Mouse (Mus musculus): ENCODE measurements at regions not wholly inside any gene's neighbourhood (a gene's known extent, or its start where the extent isn't known, plus 50 kb on each side); places are given as distances from the start of the nearest gene placed in this dataset.

DNA sequence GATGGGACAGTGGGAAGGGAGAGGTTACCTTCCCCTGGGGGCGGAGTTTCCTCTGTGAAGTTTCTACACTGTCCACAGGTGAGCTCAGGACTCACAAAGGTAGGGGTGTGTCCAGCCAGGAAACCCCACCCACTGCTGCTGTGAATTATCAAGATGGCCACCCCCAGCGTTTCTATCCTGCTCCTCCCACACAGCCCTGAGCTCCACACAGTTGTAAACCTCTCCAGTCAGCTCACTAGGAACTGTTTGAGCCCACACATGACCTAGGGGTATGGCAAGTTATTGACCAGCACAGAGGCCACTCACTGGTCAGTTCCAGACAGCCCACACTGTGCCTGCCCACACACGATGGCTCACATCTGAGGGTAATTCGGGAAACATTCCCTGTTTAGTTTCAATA is 69.5 kb upstream of the Otos start:
- H3K4me3 ChIP-seq (ENCODE audit: low read length): no peak overlapping the region
- ATAC-seq: peak; percentile 83
- 63% methylated on average over 4 of the region's 4 CpGs for WGBS
- no peak overlapping the region for H3K27ac ChIP-seq (ENCODE audit: low read length)
- no peak overlapping the region for H3K4me2 ChIP-seq (ENCODE audit: low read depth, low read length)
- no peaks in the 10 kb centered on the region for H3K9me3 ChIP-seq (ENCODE audit: control insufficient read depth, low read length)
- no peak overlapping the region for H3K9ac ChIP-seq (ENCODE audit: low read depth, low read length)
- no peaks in the 10 kb centered on the region for H3K4me1 ChIP-seq (ENCODE audit: control insufficient read depth, insufficient read depth, low read length)
- no peaks in the 10 kb centered on the region for H3K27me3 ChIP-seq (replicated peaks; ENCODE audit: control insufficient read depth, insufficient read depth, low read length)
- no peaks in the 10 kb centered on the region for H3K36me3 ChIP-seq (ENCODE audit: control insufficient read depth, insufficient read depth, low read length)

DNA sequence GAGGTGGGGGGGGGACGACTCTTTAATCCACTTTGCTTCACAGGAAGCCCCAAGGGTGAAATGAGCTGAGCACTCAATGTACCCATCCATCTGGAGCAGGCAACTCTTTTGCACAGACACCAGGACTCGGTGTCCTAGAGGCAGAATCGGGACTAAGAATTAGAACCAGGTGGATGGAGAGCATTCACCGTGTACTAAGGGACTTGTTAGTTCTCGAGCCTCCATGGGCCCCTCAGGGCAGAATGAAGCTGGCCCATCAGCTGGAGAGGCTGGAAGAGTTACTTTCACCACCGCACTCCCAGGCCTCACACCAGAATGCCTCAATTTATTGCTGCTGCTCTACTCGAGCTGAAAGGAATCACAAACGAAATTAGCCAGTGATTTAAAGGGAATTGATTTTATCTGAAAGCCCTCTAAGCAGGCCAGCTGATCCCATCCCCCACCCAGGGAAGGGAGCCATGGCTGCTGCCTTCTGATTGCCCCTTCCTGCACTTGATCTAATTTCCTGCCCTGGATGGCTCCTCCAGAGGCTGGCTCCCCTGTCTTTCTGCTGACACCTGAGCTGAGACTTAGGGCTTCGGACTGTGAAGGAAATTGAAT is 66.2 kb upstream of the Otos start:
- 49% methylated on average over 9 of the region's 9 CpGs for WGBS
- H3K27me3 ChIP-seq (replicated peaks; ENCODE audit: control insufficient read depth, insufficient read depth, low read length): no peaks in the 10 kb centered on the region
- no peaks in the 10 kb centered on the region for H3K4me1 ChIP-seq (ENCODE audit: control insufficient read depth, insufficient read depth, low read length)
- H3K4me3 ChIP-seq (ENCODE audit: low read length): no peak overlapping the region
- H3K4me2 ChIP-seq (ENCODE audit: low read depth, low read length): no peak overlapping the region
- no peak for ATAC-seq
- no peaks in the 10 kb centered on the region for H3K9me3 ChIP-seq (ENCODE audit: control insufficient read depth, low read length)
- H3K9ac ChIP-seq (ENCODE audit: low read depth, low read length): no peak overlapping the region
- H3K27ac ChIP-seq (ENCODE audit: low read length): no peak overlapping the region
- no peaks in the 10 kb centered on the region for H3K36me3 ChIP-seq (ENCODE audit: control insufficient read depth, insufficient read depth, low read length)

DNA sequence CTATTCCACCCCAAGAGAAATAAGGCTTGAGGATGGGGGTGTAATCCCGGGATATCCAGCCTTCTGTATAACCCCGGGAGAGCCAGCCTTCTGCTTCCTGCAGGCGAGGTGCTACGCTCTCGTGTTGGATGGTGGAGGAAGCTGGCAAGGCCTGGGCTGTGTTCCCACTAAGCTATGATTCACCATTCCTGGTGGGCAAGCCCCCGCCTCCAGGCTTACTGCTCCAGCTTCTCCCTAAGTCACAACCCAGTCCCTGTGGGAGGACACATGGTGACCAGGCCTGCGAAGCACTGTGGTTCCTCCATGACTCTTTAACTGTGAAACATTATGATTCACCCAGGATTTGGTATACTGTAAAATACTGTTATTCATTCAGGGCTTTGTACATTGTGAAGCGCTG is 63.7 kb upstream of the Otos start:
- WGBS: 86% methylated on average over 8 of the region's 8 CpGs
- H3K27me3 ChIP-seq (replicated peaks; ENCODE audit: control insufficient read depth, insufficient read depth, low read length): no peaks in the 10 kb centered on the region
- ATAC-seq: no peak

DNA sequence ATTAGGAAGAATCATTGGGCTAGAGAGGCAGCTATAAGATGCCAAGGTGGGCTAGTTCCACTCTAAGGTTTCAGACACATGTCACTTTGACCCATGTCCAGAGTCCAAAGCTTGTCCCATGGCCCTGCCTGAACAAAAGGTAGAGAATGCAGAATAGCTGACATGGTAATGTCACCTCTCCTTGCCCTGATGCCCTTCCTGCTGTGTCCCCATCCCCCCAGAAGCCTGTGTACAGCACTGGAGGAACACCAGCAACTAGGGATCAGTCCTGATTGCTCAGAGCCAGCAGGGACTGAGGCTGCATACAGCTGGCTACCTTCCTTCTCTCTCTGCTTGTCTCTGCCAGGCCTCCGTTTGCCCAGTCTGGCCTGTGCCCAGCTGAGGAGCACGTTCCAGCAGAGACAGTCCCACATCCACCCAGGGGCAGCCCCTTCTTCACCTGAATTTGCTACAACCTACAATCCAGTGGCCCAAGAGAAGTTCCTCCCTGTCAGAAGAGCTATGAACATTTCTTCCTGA is 61.7 kb upstream of the Otos start:
- no peak for ATAC-seq
- Histone ChIP-seq H3K9me3 (ENCODE audit: control insufficient read depth, low read length) (no peaks in the 10 kb centered on the region), H3K4me3 (ENCODE audit: low read length) (no peak overlapping the region), H3K36me3 (ENCODE audit: control insufficient read depth, insufficient read depth, low read length) (no peaks in the 10 kb centered on the region), H3K27ac (ENCODE audit: low read length) (no peak overlapping the region), H3K27me3 (replicated peaks; ENCODE audit: control insufficient read depth, insufficient read depth, low read length) (no peaks in the 10 kb centered on the region), H3K4me1 (ENCODE audit: control insufficient read depth, insufficient read depth, low read length) (no peaks in the 10 kb centered on the region), H3K4me2 (ENCODE audit: low read depth, low read length) (no peak overlapping the region), H3K9ac (ENCODE audit: low read depth, low read length) (no peak overlapping the region)
- WGBS: 74% methylated on average over 2 of the region's 2 CpGs

More for the DNA sequence above, 63.7 kb upstream of the Otos start:
- H3K9ac ChIP-seq (ENCODE audit: low read depth, low read length): no peak overlapping the region
- no peak overlapping the region for H3K4me3 ChIP-seq (ENCODE audit: low read length)
- no peaks in the 10 kb centered on the region for H3K9me3 ChIP-seq (ENCODE audit: control insufficient read depth, low read length)
- H3K27ac ChIP-seq (ENCODE audit: low read length): no peak overlapping the region
- no peaks in the 10 kb centered on the region for H3K36me3 ChIP-seq (ENCODE audit: control insufficient read depth, insufficient read depth, low read length)
- no peaks in the 10 kb centered on the region for H3K4me1 ChIP-seq (ENCODE audit: control insufficient read depth, insufficient read depth, low read length)
- no peak overlapping the region for H3K4me2 ChIP-seq (ENCODE audit: low read depth, low read length)

DNA sequence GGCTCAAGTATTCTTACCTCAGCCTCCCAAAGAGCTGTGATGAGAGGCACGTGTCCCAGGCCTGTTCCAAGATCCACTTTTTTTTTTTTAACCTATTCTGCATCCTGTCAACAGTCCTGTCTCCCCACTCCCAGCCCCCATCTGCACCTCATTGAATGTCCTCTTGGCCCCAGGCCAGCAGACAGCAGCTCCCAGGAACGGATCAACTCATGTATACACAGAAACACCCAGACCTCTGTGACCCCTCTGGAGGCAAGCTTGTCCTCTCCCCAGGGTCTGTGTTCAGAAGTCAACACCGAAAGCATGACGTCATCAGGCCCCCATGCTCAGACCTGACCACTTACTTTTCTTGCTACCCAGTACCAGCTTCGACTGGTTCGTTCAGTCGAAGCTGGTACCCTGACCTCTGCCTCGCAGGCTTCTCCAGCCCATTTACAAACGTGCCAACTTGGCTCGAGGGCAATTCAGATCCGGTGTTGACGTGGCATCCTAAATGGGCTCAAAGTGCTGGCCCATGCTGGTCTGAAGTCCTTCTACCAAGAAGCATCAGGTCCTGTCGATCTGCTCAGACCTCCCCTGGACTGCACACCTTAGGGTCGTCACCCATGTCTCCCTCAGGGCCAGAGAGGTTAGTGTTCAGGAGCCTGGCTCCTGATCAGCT is 60.7 kb upstream of the Otos start:
- Histone ChIP-seq H3K4me3 (ENCODE audit: low read length) (no peak overlapping the region), H3K4me1 (ENCODE audit: control insufficient read depth, insufficient read depth, low read length) (no peaks in the 10 kb centered on the region), H3K27ac (ENCODE audit: low read length) (no peak overlapping the region), H3K9me3 (ENCODE audit: control insufficient read depth, low read length) (no peaks in the 10 kb centered on the region), H3K27me3 (replicated peaks; ENCODE audit: control insufficient read depth, insufficient read depth, low read length) (no peaks in the 10 kb centered on the region), H3K4me2 (ENCODE audit: low read depth, low read length) (no peak overlapping the region), H3K9ac (ENCODE audit: low read depth, low read length) (no peak overlapping the region), H3K36me3 (ENCODE audit: control insufficient read depth, insufficient read depth, low read length) (no peaks in the 10 kb centered on the region)
- 0 out of 2 replicates have a peak, but pooled peaks have one; percentile 26 for ATAC-seq
- WGBS: 63% methylated on average over 14 of the region's 14 CpGs

DNA sequence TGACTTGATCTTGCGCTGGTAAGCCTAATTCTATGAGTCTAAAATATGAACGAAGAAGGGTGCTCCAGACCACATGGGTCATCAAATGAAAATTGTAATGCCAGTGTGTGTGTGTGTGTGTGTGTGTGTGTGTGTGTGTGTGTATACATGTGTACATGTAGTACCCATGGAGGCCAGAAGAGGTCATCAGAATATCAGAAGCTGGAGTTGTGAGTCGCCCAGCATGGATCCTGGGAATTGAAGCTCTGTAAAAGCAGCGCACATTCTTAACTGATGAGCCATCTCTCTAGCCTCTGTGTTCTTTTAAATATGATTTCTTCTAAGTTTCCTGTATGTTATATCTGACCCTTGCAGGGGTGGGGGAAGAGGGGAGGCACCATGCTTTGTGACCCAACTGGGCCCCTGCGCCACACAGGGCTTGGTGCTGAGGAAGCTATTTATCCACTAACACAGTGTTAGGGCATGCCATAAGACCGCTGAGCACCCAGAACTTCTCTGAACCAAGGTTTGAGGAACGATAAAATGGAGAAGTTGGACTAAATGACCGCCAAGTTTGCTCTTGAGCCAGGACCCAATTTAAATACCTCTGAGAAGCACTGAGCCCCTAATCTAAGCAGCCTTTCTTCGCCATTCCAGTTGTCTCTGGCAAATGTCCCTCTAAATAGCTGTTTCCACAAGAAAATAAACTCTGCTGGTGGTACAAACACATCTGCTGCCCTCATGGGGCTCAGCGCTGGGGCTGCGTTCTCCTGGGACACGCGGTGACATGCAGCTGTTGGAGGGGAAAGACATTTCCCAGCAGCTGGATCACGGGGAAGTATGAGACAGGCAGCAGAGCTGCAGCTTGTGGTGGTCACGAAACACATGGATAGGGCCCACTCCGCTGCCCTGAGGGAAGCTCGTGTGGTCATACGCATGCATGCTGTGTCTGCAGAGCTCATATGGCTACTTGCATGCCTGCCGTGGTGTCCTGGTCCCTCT is 59.6 kb upstream of the Otos start:
- H3K4me2 ChIP-seq (ENCODE audit: low read depth, low read length): no peak overlapping the region
- H3K4me3 ChIP-seq (ENCODE audit: low read length): no peak overlapping the region
- no peaks in the 10 kb centered on the region for H3K9me3 ChIP-seq (ENCODE audit: control insufficient read depth, low read length)
- 72% methylated on average over 19 of the region's 19 CpGs for WGBS
- H3K36me3 ChIP-seq (ENCODE audit: control insufficient read depth, insufficient read depth, low read length): no peaks in the 10 kb centered on the region
- ATAC-seq: peak; percentile 38; the same call in 1 of the 2 replicates
- no peaks in the 10 kb centered on the region for H3K4me1 ChIP-seq (ENCODE audit: control insufficient read depth, insufficient read depth, low read length)
- no peaks in the 10 kb centered on the region for H3K27me3 ChIP-seq (replicated peaks; ENCODE audit: control insufficient read depth, insufficient read depth, low read length)
- H3K9ac ChIP-seq (ENCODE audit: low read depth, low read length): no peak overlapping the region
- peak overlapping the region; percentile 39 for H3K27ac ChIP-seq (ENCODE audit: low read length)

DNA sequence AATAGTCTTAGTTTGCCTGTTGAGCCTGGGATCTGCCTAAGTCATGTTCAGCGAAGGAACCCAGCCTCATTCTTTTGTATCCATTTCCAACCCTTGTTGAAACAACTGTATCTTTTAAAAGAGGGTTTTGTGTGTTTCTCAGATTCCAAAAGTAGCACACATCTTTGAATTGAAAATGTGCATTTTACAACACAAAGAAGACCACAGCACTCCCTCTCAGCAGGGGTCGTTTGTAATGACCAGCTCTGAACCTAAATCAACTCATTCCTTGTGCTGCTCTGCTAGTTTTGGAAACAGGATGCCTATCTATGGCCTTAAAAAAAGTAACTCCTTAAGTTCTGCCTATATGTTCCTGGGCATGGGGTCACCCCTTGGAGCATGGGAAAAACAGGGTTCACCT is 58.8 kb upstream of the Otos start:
- Histone ChIP-seq H3K36me3 (ENCODE audit: control insufficient read depth, insufficient read depth, low read length) (no peaks in the 10 kb centered on the region), H3K27me3 (replicated peaks; ENCODE audit: control insufficient read depth, insufficient read depth, low read length) (no peaks in the 10 kb centered on the region), H3K27ac (ENCODE audit: low read length) (no peak overlapping the region), H3K4me1 (ENCODE audit: control insufficient read depth, insufficient read depth, low read length) (no peaks in the 10 kb centered on the region), H3K4me2 (ENCODE audit: low read depth, low read length) (no peak overlapping the region), H3K4me3 (ENCODE audit: low read length) (no peak overlapping the region), H3K9me3 (ENCODE audit: control insufficient read depth, low read length) (no peaks in the 10 kb centered on the region), H3K9ac (ENCODE audit: low read depth, low read length) (no peak overlapping the region)
- WGBS: 74% methylated on average over 2 of the region's 2 CpGs
- ATAC-seq: no peak

DNA sequence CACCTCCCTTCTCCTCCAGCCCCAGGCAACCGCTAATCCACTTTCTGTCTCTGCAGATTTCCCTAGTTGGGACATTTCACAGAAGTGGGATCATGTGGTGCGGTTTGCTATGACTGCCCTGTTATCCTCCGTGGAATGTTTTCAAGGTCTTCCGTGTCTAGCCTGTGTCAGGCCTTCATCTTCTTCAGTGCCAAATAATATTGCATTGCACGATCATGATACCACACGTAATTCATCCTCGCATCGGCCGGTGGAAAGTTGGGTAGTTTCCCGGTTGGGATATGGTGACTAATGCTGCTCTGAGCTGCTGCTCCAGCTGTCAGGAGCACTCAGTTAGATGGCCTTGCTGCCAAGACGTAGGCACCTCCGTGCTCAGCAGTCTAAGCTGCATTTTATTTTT is 55.3 kb upstream of the Otos start:
- Histone ChIP-seq H3K4me3 (ENCODE audit: low read length) (no peak overlapping the region), H3K27me3 (replicated peaks; ENCODE audit: control insufficient read depth, insufficient read depth, low read length) (no peaks in the 10 kb centered on the region), H3K4me2 (ENCODE audit: low read depth, low read length) (no peak overlapping the region), H3K9ac (ENCODE audit: low read depth, low read length) (no peak overlapping the region), H3K4me1 (ENCODE audit: control insufficient read depth, insufficient read depth, low read length) (peaks cover 5% of the 10 kb centered on the region), H3K36me3 (ENCODE audit: control insufficient read depth, insufficient read depth, low read length) (no peaks in the 10 kb centered on the region), H3K9me3 (ENCODE audit: control insufficient read depth, low read length) (no peaks in the 10 kb centered on the region), H3K27ac (ENCODE audit: low read length) (no peak overlapping the region)
- 76% methylated on average over 12 of the region's 12 CpGs for WGBS
- no peak for ATAC-seq

DNA sequence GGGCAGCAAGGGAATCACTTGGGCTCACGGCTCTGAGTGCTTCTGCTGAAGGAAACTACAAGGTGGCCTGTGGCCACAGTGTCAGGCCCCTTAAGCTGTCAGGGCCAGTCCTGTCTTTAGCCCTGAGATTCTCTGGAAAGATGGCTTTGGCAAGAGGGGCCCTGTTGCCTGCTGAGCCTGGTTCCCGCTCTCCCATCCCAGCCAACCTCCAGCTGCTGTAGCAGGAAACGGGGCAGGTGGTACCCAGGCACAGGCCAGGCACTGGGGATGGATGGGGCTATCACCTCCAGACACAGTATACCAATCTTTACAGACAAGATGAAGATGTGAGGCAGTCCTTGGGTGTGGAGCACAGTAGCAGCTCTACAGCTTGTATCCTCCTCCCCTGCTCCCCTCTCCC is 54.6 kb upstream of the Otos start:
- WGBS: 77% methylated on average over 3 of the region's 3 CpGs
- no peaks in the 10 kb centered on the region for H3K36me3 ChIP-seq (ENCODE audit: control insufficient read depth, insufficient read depth, low read length)
- peaks cover 8% of the 10 kb centered on the region for H3K4me1 ChIP-seq (ENCODE audit: control insufficient read depth, insufficient read depth, low read length)
- no peak overlapping the region for H3K4me2 ChIP-seq (ENCODE audit: low read depth, low read length)
- no peak overlapping the region for H3K9ac ChIP-seq (ENCODE audit: low read depth, low read length)
- no peaks in the 10 kb centered on the region for H3K27me3 ChIP-seq (replicated peaks; ENCODE audit: control insufficient read depth, insufficient read depth, low read length)
- no peaks in the 10 kb centered on the region for H3K9me3 ChIP-seq (ENCODE audit: control insufficient read depth, low read length)
- no peak overlapping the region for H3K4me3 ChIP-seq (ENCODE audit: low read length)
- no peak overlapping the region for H3K27ac ChIP-seq (ENCODE audit: low read length)
- ATAC-seq: no peak

Measured in intestine, embryonic 16.5 days (tissue).